Mouse (Mus musculus) hindbrain, embryonic 14.5 days (tissue): ENCODE measurements at regions not wholly inside any gene's neighbourhood (a gene's known extent, or its start where the extent isn't known, plus 50 kb on each side); places are given as distances from the start of the nearest gene placed in this dataset.

Source experiments
- ATAC-seq: fragments of 200-750 bp; cut with Nextera tagmentation; 2 replicates; pipeline ENCODE4 v1.8.0; 2017; ENCODE audit warnings: moderate number of reproducible peaks, mild to moderate bottlenecking, moderate TSS enrichment, moderate library complexity; ENCODE audit not compliant: low FRiP score
- DNase-seq: peaks from one replicate; pipeline ENCODE4 v3.0.0-alpha.2; 2015; ENCODE audit warnings: low spot score
- H3K27ac ChIP-seq: fragments of 300-500 bp; sonication (generic); 2 replicates; pipeline ENCODE4 v1.5.1; 2014; ENCODE audit warnings: mild to moderate bottlenecking, moderate library complexity
- H3K27me3 ChIP-seq: fragments of 300-500 bp; sonication (generic); 2 replicates; pipeline ENCODE4 v1.6.1; 2014; ENCODE audit warnings: mild to moderate bottlenecking, low read length, mixed read lengths; ENCODE audit not compliant: control insufficient read depth, insufficient read depth
- H3K36me3 ChIP-seq: fragments of 300-500 bp; sonication (generic); replicated peaks from 2 replicates; pipeline ENCODE4 v1.6.1; 2014; ENCODE audit not compliant: control insufficient read depth, insufficient read depth
- H3K4me1 ChIP-seq: fragments of 300-500 bp; sonication (generic); replicated peaks from 2 replicates; pipeline ENCODE4 v1.6.1; 2014; ENCODE audit warnings: antibody characterized with exemption, low read length, mixed read lengths; ENCODE audit not compliant: control insufficient read depth, insufficient read depth
- H3K4me2 ChIP-seq: fragments of 300-500 bp; sonication (generic); replicated peaks from 2 replicates; pipeline ENCODE4 v1.6.1; 2014; ENCODE audit warnings: mild to moderate bottlenecking, moderate library complexity
- H3K4me3 ChIP-seq: fragments of 300-500 bp; sonication (generic); replicated peaks from 2 replicates; pipeline ENCODE4 v1.5.1; 2014; ENCODE audit warnings: mild to moderate bottlenecking, low read length
- H3K9ac ChIP-seq: fragments of 300-500 bp; sonication (generic); 2 replicates; pipeline ENCODE4 v1.6.1; 2014
- H3K9me3 ChIP-seq: fragments of 300-500 bp; sonication (generic); 2 replicates; pipeline ENCODE4 v1.6.1; 2016; ENCODE audit warnings: low read length; ENCODE audit not compliant: control insufficient read depth
- WGBS: fragments of 180-500 bp; shearing (Covaris S2); extraction: QIAGEN DNeasy Blood & Tissue Kit; methylation state at CpG from one replicate; pipeline ENCODE4 v1.1.7; 2014; 5-methylcytosine and 5-hydroxymethylcytosine counted together

DNA sequence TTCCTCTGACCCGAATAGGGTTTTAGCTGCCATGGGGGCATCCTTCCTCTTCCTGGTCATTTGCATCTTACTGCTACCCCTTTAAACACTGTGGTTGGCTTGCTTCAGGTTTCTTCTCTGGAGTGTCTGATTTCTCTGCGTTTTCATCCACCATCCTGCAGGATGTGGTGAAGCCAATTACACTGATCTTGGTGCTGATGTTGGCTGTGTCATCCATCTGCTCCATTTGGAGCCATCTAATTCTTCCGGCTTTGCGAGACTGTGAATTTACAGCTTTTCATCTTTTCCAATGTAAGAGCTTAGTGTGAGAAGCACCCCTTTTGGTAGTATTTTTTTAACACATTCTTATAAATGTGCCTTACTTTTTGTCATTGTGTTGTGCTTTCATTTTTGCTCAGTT is 66.4 kb upstream of the Csl start:
- no peak overlapping the region for H3K27ac ChIP-seq
- no peak overlapping the region for H3K9ac ChIP-seq
- WGBS: 82% methylated on average over 4 of the region's 4 CpGs
- no peaks in the 10 kb centered on the region for H3K27me3 ChIP-seq
- no peak for ATAC-seq
- no peaks in the 10 kb centered on the region for H3K36me3 ChIP-seq
- no peak overlapping the region for H3K4me3 ChIP-seq
- DNase-seq: no peak
- H3K4me2 ChIP-seq: no peak overlapping the region
- no peaks in the 10 kb centered on the region for H3K9me3 ChIP-seq
- H3K4me1 ChIP-seq: no peaks in the 10 kb centered on the region

GRCm38 (mm10) chr10:99812069-99812650 is 52.7 kb upstream of the Csl start:
- H3K36me3 ChIP-seq: no peaks in the 10 kb centered on the region
- WGBS: 73% methylated on average over 7 of the region's 7 CpGs
- H3K27me3 ChIP-seq: no peaks in the 10 kb centered on the region
- H3K4me3 ChIP-seq: no peak overlapping the region
- ATAC-seq (0 out of 2 replicates have a peak, but pooled peaks have one; percentile 21), DNase-seq (no peak)
- no peaks in the 10 kb centered on the region for H3K4me1 ChIP-seq
- no peak overlapping the region for H3K27ac ChIP-seq
- no peak overlapping the region for H3K9ac ChIP-seq
- H3K4me2 ChIP-seq: no peak overlapping the region
- H3K9me3 ChIP-seq: no peaks in the 10 kb centered on the region

DNA sequence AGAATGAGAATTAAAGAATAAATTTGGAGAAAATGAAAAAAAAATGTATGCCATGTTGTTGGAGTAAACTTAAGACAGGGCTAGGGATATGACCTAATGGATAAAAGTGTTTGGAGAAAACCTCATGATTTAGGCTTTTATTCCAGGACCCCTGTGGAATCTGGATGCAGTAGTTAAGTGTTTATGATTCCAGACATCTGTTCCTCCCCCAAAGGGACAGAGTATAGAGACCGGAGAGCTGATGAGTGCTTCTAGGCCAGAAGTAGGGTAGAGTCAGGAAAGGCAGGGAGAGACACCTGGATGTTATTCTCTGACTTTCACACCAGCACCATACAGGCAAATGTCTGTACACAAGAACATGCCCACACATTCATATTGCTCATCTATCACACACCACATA is 52.0 kb upstream of the Csl start:
- Histone ChIP-seq H3K4me2 (no peak overlapping the region), H3K27me3 (no peaks in the 10 kb centered on the region), H3K27ac (no peak overlapping the region), H3K9me3 (no peaks in the 10 kb centered on the region), H3K9ac (no peak overlapping the region), H3K4me3 (no peak overlapping the region), H3K36me3 (no peaks in the 10 kb centered on the region), H3K4me1 (no peaks in the 10 kb centered on the region)
- DNase-seq: no peak
- 72% methylated on average over 1 of the region's 1 CpGs for WGBS
- ATAC-seq: no peak
